Mouse (Mus musculus) lung, adult 2 months (tissue): ENCODE data around the gene Prdm16. TPM values are rescaled to one million over a fixed set of nuclear protein-coding genes. Genes with fewer than 3 reads are reported as not detected.

Experiments
- DNase-seq: peaks from one replicate; pipeline ENCODE4 v3.0.0; 2022
- H3K4me1 ChIP-seq: fragments of 200-500 bp; 2 replicates; pipeline ENCODE4 v1.6.1; 2011; ENCODE audit warnings: low read length; ENCODE audit not compliant: control insufficient read depth, insufficient read depth
- H3K4me3 ChIP-seq: fragments of 200-500 bp; replicated peaks from 2 replicates; pipeline ENCODE3; 2011; ENCODE audit warnings: low read depth, mild to moderate bottlenecking, control low read depth, low read length; ENCODE audit errors: extremely low read depth
- CTCF ChIP-seq: fragments of 200-500 bp; IDR thresholded peaks from 2 replicates; pipeline ENCODE4 v1.5.1; 2011; ENCODE audit warnings: mild to moderate bottlenecking, low read length, control low read depth; ENCODE audit not compliant: insufficient read depth
- POLR2A ChIP-seq: fragments of 200-500 bp; IDR thresholded peaks from 2 replicates; pipeline ENCODE4 v1.6.1; 2011; ENCODE audit warnings: low read depth, mild to moderate bottlenecking, control low read depth, low read length, borderline replicate concordance; ENCODE audit errors: extremely low read depth
- WGBS: fragments of 180-500 bp; shearing (Covaris S2); methylation state at CpG from one replicate; pipeline ENCODE4 v1.1.7; 2018; 5-methylcytosine and 5-hydroxymethylcytosine counted together
- polyA plus RNA-seq: library from polyadenylated mRNA; depleted of rRNA; stranded (reverse); fragments of >200 nt; gene quantifications from 2 replicates; pipeline ENCODE4 v1.2.3, GENCODE M21; 2012; rRNA removed

The Prdm16 gene
- 17.7 and 18.3 TPM in 2 replicates for polyA plus RNA-seq

DNA sequence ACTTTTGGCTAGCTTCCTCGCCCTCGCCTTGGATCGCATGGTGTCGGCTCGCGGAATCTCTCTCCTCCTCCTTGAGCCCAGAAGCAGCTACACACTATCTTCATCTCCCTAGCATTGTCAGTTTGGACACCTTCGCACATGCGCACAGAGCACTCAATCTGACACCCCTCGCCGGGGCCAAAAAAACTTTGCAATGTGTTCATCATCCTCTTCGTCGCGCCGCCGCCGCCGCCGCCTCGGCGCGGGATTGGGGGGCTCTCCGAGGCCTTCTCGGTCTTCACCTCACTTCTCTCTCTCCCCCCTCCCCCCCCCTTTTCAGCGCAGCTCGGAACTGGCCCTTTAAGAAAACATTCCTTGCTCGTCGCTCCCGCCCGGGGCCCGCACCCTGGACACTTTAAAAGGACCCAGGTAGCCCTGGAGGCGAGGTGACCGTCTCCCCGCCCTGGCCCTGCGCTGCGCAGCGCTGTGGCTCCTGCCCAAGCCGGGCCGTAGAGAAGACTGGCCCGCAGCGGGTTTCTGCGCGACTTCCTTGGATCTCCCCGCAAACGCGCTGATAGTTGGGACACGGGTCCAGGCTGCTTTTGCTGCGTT lies at the start of gene Prdm16:
TSS of gene Prdm16 (minus strand) at position 153 of the 591 bp plus-strand sequence.
- 0 out of 2 replicates have a peak, but pooled peaks cover 2% of the 10 kb centered on the region for H3K4me1 ChIP-seq
- DNase-seq = peak; percentile 80
- TF ChIP-seq CTCF (no peak), POLR2A (peak; percentile 81; the same call in 1 of the 2 replicates)
- WGBS = under 1% methylated on average over 47 of the region's 47 CpGs
- H3K4me3 ChIP-seq = peak within 1 kb of the TSS; percentile 63

DNA sequence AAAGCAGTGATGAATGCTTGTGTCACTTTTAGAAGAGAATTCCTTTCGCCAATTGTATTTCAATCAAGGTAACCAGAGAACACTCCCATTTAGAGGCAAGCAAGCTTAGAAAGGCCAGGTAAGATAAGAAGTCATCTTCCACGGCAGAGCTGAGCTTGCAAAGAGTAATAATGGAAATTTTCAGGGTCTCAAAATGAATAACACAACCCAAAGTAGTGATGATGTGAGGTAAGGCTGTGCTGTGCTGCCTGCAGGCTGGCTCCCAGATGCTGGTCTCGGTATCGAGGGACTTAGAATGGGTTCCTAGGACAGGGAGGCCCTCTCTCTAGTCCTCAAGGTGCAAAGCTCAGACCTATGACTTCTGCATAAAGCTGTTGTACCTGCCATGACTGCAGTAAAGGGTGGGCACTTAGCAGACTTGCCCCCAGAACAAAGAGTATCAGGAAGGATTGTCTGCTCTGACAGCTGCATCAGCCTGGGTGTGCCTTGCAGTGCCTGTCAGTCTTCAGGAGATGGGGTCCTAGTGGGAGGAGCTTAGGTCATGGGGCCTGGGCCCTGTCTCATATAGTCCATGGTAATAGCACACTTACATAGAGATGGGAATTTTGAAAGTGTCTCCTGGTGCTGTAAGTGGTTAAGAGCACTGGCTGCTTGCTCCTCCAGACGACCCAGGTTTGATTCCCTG lies 46.5 kb upstream of the Prdm16 start:
- H3K4me1 ChIP-seq = no peaks in the 10 kb centered on the region
- no peak for TF ChIP-seq CTCF
- TF ChIP-seq POLR2A = no peak
- 68% methylated on average over 5 of the region's 5 CpGs for WGBS
- no peak for DNase-seq
- no peak overlapping the region for H3K4me3 ChIP-seq

DNA sequence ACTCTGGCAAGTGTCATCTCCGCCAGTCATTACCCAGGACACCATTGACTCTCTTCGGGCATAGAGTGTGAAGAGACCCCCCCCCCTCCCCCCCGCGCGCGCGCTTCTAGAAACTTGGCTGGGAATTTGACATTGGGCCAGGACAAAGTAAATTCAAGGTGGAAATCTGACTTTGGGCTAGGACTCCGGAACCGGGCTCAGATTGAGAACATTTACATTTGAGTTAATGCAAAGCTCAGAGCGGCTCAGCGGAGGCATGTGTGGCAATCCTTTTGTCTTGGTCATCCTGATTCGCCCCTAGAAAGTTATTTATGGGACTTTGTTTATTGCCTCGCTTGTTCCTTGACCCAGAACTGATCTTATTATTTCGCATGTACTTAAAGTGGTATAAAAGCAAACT lies 45.6 kb upstream of the Prdm16 start:
- 52% methylated on average over 14 of the region's 14 CpGs for WGBS
- no peak for DNase-seq
- Histone ChIP-seq H3K4me3 (no peak overlapping the region), H3K4me1 (no peaks in the 10 kb centered on the region)
- TF ChIP-seq POLR2A = no peak
- TF ChIP-seq CTCF = no peak

DNA sequence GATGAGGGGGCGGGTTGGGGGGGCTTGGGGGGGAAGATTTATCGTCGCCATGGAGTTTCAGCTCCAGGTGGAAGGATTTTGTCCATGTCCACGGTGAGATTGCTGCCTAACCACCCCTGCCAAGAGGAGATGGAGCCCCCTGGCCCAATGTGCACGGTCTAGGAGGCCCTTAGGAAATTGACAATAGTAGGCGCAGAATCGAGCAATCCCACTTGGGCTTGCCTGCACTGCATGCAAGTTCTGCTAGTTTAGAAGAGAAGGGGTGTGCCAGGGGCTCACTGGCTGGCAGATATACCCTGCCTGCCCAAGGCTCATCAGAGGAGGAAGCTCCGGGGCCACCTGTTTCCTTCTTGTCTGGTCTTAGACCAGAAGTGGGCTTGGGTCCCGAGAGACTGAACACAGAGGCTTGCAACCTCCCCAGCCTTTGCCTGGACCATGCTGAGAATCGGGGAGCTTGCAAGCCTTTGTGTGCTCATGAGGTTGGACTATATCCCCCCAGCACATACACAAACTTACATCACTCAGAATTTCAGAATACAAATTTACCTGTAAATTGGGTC lies 38.8 kb upstream of the Prdm16 start:
- no peak overlapping the region for H3K4me3 ChIP-seq
- no peak for DNase-seq
- whole genome bisulfite sequencing = 63% methylated on average over 10 of the region's 10 CpGs

DNA sequence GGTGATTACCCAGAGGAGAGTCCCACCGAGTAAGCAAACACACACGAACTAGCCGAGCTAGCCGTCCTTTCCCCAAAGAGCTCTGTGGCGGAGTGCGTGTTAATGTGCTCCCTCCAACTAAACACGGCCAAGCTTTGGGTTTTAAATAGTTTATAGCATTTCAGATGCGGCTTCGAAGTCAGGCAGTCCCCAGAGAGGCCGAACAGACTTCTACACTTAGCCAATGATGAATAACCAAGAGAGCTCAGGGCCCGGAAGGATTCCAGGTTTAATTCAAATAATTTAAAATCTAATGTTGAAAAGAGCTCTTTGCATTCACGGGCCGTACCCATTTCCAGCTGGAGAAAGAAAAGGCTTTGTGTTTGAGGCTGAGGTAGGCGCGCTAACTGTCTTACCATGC lies 38.3 kb upstream of the Prdm16 start:
- no peak for DNase-seq
- WGBS = 43% methylated on average over 15 of the region's 15 CpGs
- TF ChIP-seq CTCF = no peak
- no peak for TF ChIP-seq POLR2A
- Histone ChIP-seq H3K4me3 (no peak overlapping the region), H3K4me1 (no peaks in the 10 kb centered on the region)

More for the DNA sequence above, 38.8 kb upstream of the Prdm16 start:
- no peaks in the 10 kb centered on the region for H3K4me1 ChIP-seq
- TF ChIP-seq POLR2A (no peak), CTCF (no peak)

DNA sequence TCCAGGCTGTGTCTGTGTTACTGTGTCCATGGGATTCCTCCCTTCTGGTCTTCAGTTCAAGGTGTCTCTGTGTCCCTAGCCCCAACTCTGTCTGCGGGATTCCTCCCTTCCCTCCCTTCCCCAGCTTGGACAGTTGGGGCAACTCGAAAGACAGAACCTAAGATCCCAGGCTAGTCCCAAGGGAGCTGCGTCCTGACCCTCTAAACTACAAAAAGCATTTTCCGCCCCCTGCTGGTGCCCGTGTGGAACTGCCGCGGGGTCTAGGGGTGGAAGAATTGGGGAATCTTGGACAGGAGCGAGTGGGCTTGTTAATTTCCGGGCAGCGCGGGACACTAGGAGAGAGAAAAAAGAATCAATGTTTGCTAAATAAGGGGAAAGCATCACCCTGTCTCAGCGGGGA lies 37.9 kb upstream of the Prdm16 start:
- WGBS = 3% methylated on average over 12 of the region's 12 CpGs
- peak; percentile 74 for DNase-seq
- no peak overlapping the region for H3K4me3 ChIP-seq
- TF ChIP-seq POLR2A = no peak
- peak; percentile 59 for TF ChIP-seq CTCF
- H3K4me1 ChIP-seq = no peaks in the 10 kb centered on the region

DNA sequence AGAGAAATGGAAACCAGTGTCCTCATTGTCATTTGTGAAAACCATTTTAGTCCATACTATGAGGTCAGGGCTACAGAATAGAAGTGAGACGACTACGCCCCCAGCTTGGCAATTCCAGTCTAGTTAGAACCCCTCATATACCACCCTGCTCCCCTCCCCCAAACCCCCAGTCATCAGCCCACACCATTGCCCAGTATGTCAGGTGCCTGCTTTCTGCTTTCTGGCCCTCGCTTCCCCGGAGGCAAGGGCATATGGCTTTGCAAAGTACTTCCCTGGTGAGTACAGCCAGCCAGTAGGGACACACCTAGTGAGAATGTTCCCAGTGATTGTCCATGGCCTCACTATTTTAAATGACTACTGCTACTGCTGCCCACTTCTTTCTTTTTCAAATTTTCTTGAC lies 37.3 kb upstream of the Prdm16 start:
- TF ChIP-seq POLR2A = no peak
- TF ChIP-seq CTCF = no peak
- no peak for DNase-seq
- Histone ChIP-seq H3K4me3 (no peak overlapping the region), H3K4me1 (no peaks in the 10 kb centered on the region)
- 78% methylated on average over 4 of the region's 4 CpGs for whole genome bisulfite sequencing

DNA sequence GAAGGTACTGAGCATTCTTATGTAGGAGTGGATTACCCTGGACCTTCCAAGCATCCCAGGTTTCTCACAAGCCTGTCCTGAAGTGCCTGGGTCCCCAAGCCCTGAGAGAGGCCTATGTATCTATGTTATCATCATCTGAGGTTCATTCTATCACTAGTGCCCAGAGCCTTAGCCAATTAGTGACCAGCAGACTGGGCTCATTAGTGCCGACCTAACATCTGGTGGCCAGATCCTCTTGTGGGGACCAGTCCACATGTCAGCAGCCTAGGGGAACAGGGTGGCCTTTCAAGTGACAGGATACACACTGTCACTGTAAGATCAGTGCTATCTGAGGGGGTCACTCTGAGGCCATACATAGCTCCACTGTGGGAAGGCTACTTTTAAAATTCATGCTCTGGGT lies 35.4 kb upstream of the Prdm16 start:
- H3K4me3 ChIP-seq = no peak overlapping the region
- no peak for DNase-seq
- no peaks in the 10 kb centered on the region for H3K4me1 ChIP-seq
- TF ChIP-seq POLR2A (no peak), CTCF (no peak)
- 47% methylated on average over 1 of the region's 1 CpGs for WGBS

DNA sequence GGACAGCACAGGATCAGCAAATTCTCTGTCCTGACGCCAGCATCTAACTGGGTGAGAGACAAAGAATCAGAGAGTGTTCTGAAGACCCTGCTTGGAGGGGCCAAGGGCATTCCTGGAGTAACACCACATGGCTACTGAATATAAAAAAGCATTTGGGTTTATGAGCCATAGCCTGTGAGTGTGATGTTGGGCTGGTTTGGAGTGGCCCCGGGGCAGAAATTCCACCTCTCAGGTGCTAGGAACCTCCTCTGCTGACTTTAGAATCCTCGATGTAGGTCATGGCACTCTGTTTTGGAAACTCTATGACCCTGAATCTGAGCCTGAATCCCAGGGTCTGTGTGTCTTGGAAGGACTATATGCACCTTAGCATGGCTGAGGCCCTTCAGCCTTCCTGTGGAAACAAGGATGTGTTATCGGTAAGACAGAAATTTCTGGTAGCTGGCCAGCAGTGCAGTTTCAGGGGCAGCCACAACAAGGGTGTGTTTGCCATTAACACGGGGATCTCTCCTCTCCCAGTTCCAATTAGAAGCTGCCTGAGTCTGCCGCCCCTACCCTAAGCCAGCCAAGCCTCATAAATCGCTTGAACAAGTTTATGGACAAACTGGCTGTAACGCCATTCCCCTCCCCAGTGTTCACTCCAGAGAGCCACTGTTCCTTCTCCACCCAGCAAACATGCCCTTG lies 34.7 kb upstream of the Prdm16 start:
- H3K4me3 ChIP-seq = no peak overlapping the region
- H3K4me1 ChIP-seq = no peaks in the 10 kb centered on the region
- TF ChIP-seq POLR2A (no peak), CTCF (no peak)
- WGBS = 62% methylated on average over 8 of the region's 8 CpGs
- no peak for DNase-seq

DNA sequence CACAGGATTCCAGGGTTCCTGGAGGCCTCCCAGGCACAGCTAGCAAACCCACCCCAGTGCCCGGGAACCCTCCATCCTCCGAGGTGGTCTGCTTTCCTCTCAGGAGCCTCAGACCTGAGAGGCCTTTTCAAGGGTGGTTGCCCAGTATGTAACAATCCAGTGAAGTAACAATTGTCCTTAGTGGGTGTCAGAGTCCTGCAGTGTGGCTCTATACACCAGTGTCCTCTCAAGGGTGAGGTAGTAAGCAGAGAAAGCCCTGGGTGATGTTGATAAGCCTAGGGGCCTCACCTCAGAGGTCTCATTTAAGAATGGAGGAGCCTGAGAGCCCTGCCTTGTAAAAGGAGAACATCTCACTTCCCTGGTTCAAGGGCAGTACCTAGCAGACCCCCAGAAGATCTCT lies 31.1 kb upstream of the Prdm16 start, which contains the start of gene Actrt2:
TSS of gene Actrt2 (minus strand) at position 101 of the 400 bp plus-strand sequence.
- 73% methylated on average over 2 of the region's 2 CpGs for WGBS
- no peak within 1 kb of the TSS for H3K4me3 ChIP-seq
- no peak for DNase-seq
- no peaks in the 10 kb centered on the region for H3K4me1 ChIP-seq
- TF ChIP-seq POLR2A = no peak
- TF ChIP-seq CTCF = no peak
